8 mouse cellular contexts compared by ENCODE assay signal in genomic region chr8:80814087-80814791, GRCm38 (mm10).
DNase-seq lines count a peak whose midpoint lies in the region; ATAC-seq and TF ChIP-seq lines count a peak whose summit lies in the region.

No protein-coding gene starts in this region.

- POLR2A ChIA-PET in Patski (lab: Charles Lee) = interaction anchor here (0.6 kb wide), 2 partner anchors 54 to 65 kb away, joined by 3 to 4 read pairs; no protein-coding TSS in a partner anchor

- peak overlapping the region; percentile 50 for H3K27ac ChIP-seq in heart, postnatal 0 days (ENCODE audit: low read depth)
- H3K27ac ChIP-seq in midbrain, embryonic 13.5 days = no peak overlapping the region

- no peak for DNase-seq in frontal cortex, postnatal 14 days (ENCODE audit: low spot score in 2 of 2)
- DNase-seq in Patski (ENCODE audit: low read depth, low spot score) = no peak
- DNase-seq in heart, postnatal 0 days (ENCODE audit: low spot score) = no peak
- DNase-seq in left cerebral cortex, postnatal 25 days (ENCODE audit: low spot score in 2 of 2) = no peak
- no peak for DNase-seq in urinary bladder, postnatal 36 days (ENCODE audit: low spot score in 2 of 2)
- no peak for DNase-seq in adrenal gland, adult 18-20 months (ENCODE audit: low spot score in 2 of 2)

- ATAC-seq in frontal cortex, adult (ENCODE audit: low TSS enrichment) = peak; percentile 52
- peak; percentile 58 for ATAC-seq in Patski
- peak; percentile 34; the same call in 1 of the 2 replicates for ATAC-seq in heart, postnatal 0 days (ENCODE audit: insufficient read depth, low read depth)
- ATAC-seq in midbrain, embryonic 13.5 days = peak; percentile 77

- TF ChIP-seq EP300 in heart, postnatal 0 days (IDR thresholded peaks at IDR 0.05; ENCODE audit: low read depth) = no peak

- CTCF ChIA-PET in Patski (lab: Charles Lee) = interaction anchor here (1.0 to 3.6 kb wide), 4 partner anchors 11 to 182 kb away, joined by 3 to 16 read pairs (median 4); no protein-coding TSS in a partner anchor

- no peaks in the 10 kb centered on the region for H3K9me3 ChIP-seq in heart, postnatal 0 days (replicated peaks; ENCODE audit: control insufficient read depth, low read length)
- H3K9me3 ChIP-seq in midbrain, embryonic 13.5 days = no peaks in the 10 kb centered on the region

- H3K4me1 ChIP-seq in heart, postnatal 0 days (ENCODE audit: control insufficient read depth, insufficient read depth) = peaks cover 48% of the 10 kb centered on the region
- peaks cover 12% of the 10 kb centered on the region for H3K4me1 ChIP-seq in midbrain, embryonic 13.5 days (replicated peaks)

- no peak overlapping the region for H3K4me3 ChIP-seq in heart, postnatal 0 days (ENCODE audit: low read depth, low read length)
- no peak overlapping the region for H3K4me3 ChIP-seq in midbrain, embryonic 13.5 days (replicated peaks)

- H3K4me2 ChIP-seq in heart, postnatal 0 days (ENCODE audit: low read depth, low read length) = peak overlapping the region; percentile 32; the same call in 1 of the 2 replicates
- H3K4me2 ChIP-seq in midbrain, embryonic 13.5 days (replicated peaks) = no peak overlapping the region

- WGBS in heart, postnatal 0 days = 12% methylated on average over 13 of the region's 13 CpGs
- 54% methylated on average over 13 of the region's 13 CpGs for WGBS in midbrain, embryonic 13.5 days

- H3K9ac ChIP-seq in heart, postnatal 0 days (replicated peaks; ENCODE audit: low read depth, low read length) = 0 out of 2 replicates have a peak overlapping the region, but pooled peaks have one; percentile 14
- H3K9ac ChIP-seq in midbrain, embryonic 13.5 days (replicated peaks) = no peak overlapping the region

- intact Hi-C loops in left cerebral cortex, postnatal 25 days (cut with DNase I) = loop anchor here (5.0 kb wide), 1 partner anchor 63 kb away; no protein-coding TSS in a partner anchor

- no peaks in the 10 kb centered on the region for H3K27me3 ChIP-seq in Patski
- H3K27me3 ChIP-seq in heart, postnatal 0 days (ENCODE audit: control insufficient read depth, insufficient read depth, low read length) = no peaks in the 10 kb centered on the region
- no peaks in the 10 kb centered on the region for H3K27me3 ChIP-seq in midbrain, embryonic 13.5 days

- no peaks in the 10 kb centered on the region for H3K36me3 ChIP-seq in heart, postnatal 0 days (replicated peaks; ENCODE audit: control insufficient read depth, insufficient read depth, low read length)
- no peaks in the 10 kb centered on the region for H3K36me3 ChIP-seq in midbrain, embryonic 13.5 days

- no peak for TF ChIP-seq CTCF in Patski (IDR thresholded peaks at IDR 0.05)
- no peak for TF ChIP-seq CTCF in heart, postnatal 0 days (IDR thresholded peaks at IDR 0.05; ENCODE audit: low read depth)

- in situ Hi-C loops in Patski (cut with MboI; ENCODE audit: low pct_unique_long_range_greater_than_20kb) = no loop called here
